Mouse (Mus musculus) kidney, adult 18-20 months (tissue): ENCODE measurements at regions not wholly inside any gene's neighbourhood (a gene's known extent, or its start where the extent isn't known, plus 50 kb on each side); places are given as distances from the start of the nearest gene placed in this dataset.

ENCODE experiments used
- DNase-seq: peaks from one replicate; pipeline ENCODE4 v3.0.0; 2021

- peak; percentile 83 for DNase-seq
Observed at GRCm38 (mm10) chr4:53217608-53218290, 58.1 kb upstream of the Abca1 start.

- no peak for DNase-seq
Observed at GRCm38 (mm10) chr4:53212541-53212940, 52.8 kb upstream of the Abca1 start.

GRCm38 (mm10) chr4:53210685-53211084 is 51.0 kb upstream of the Abca1 start:
- no peak for DNase-seq
